Comparison of ENCODE assay signal across 8 mouse cellular contexts in genomic region chr6:116337835-116338501, GRCm38 (mm10). TPM values are rescaled to one million over a fixed set of nuclear protein-coding genes. Genes with fewer than 3 reads are reported as not detected.
DNase-seq lines count a peak whose midpoint lies in the region; ATAC-seq and TF ChIP-seq lines count a peak whose summit lies in the region.

Gene March8 (plus strand): TSS chr6:116338024.

- peak; percentile 66 for DNase-seq in CH12.LX (ENCODE audit: extremely low read depth)
- peak; percentile 71 for DNase-seq in c-Kit-positive CD71-positive TER-119-negative erythroid progenitor cells, embryonic 14.5 days (ENCODE audit: low read depth)
- DNase-seq in forebrain, embryonic 11.5 days (ENCODE audit: low spot score), result peak; percentile 95
- peak; percentile 95 to 98 for DNase-seq in kidney, postnatal 4 days

- no peak for TF ChIP-seq CTCF in CH12.LX (conservative IDR thresholded peaks at IDR 0.05 in 1 of 2, IDR thresholded peaks at IDR 0.05 in 1 of 2; ENCODE audit: low read depth in 2 of 2, low read length in 2 of 2)
- no peak for TF ChIP-seq CTCF in testis, adult 2 months (IDR thresholded peaks at IDR 0.05; ENCODE audit: control insufficient read depth, insufficient read depth, insufficient replicate concordance, low read depth, low read length)

- dilution Hi-C loops in CH12.LX (cut with MboI; ENCODE audit: extremely low pct_ligation_motif_present, extremely low pct_unique_long_range_greater_than_20kb, low sequenced_read_pairs), result no loop called here

- under 1% methylated on average over 73 of the region's 75 CpGs for WGBS in forebrain, embryonic 11.5 days
- WGBS in heart, embryonic 16.5 days, result under 1% methylated on average over 73 of the region's 75 CpGs
- under 1% methylated on average over 75 of the region's 75 CpGs for WGBS in liver, embryonic 16.5 days (ENCODE audit: insufficient replicate concordance)
- under 1% methylated on average over 75 of the region's 75 CpGs for WGBS in neural tube, embryonic 13.5 days

- no peak within 1 kb of the TSS for H3K27ac ChIP-seq in CH12.LX (ENCODE audit: insufficient read depth, low read depth)
- 0 out of 2 replicates have a peak within 1 kb of the TSS, but pooled peaks have one; percentile 25 for H3K27ac ChIP-seq in forebrain, embryonic 11.5 days (ENCODE audit: low read depth, low read length)
- H3K27ac ChIP-seq in heart, embryonic 16.5 days (ENCODE audit: low read length), result peak within 1 kb of the TSS; percentile 7; the same call in 1 of the 2 replicates
- H3K27ac ChIP-seq in liver, embryonic 16.5 days (ENCODE audit: low read length), result peak within 1 kb of the TSS; percentile 86
- H3K27ac ChIP-seq in neural tube, embryonic 13.5 days (replicated peaks), result peak within 1 kb of the TSS; percentile 76
- H3K27ac ChIP-seq in testis, adult 2 months (ENCODE audit: control insufficient read depth, insufficient read depth, low read depth, low read length), result peak within 1 kb of the TSS; percentile 73

- no peaks in the 10 kb centered on the region for H3K79me2 ChIP-seq in CH12.LX (replicated peaks; ENCODE audit: control insufficient read depth, extremely low read depth, insufficient read depth, poor library complexity, severe bottlenecking)

- no peaks in the 10 kb centered on the region for H3K4me1 ChIP-seq in CH12.LX (ENCODE audit: control insufficient read depth in 1 of 2, insufficient read depth in 2 of 2)
- no peaks in the 10 kb centered on the region for H3K4me1 ChIP-seq in forebrain, embryonic 11.5 days (replicated peaks; ENCODE audit: control insufficient read depth, insufficient read depth, low read length)
- H3K4me1 ChIP-seq in heart, embryonic 16.5 days (ENCODE audit: control insufficient read depth, insufficient read depth, low read length), result peaks cover 5% of the 10 kb centered on the region
- H3K4me1 ChIP-seq in liver, embryonic 16.5 days (ENCODE audit: control insufficient read depth, low read depth, low read length), result peaks cover 28% of the 10 kb centered on the region
- peaks cover 20% of the 10 kb centered on the region for H3K4me1 ChIP-seq in neural tube, embryonic 13.5 days (replicated peaks)
- H3K4me1 ChIP-seq in testis, adult 2 months (ENCODE audit: control insufficient read depth, insufficient read depth, low read length), result no peaks in the 10 kb centered on the region; the same call in 1 of the 2 replicates

- TF ChIP-seq RAD21 in CH12.LX (IDR thresholded peaks at IDR 0.05; ENCODE audit: low read depth, low read length), result no peak

- H3K9me3 ChIP-seq in CH12.LX (replicated peaks; ENCODE audit: low read length), result no peaks in the 10 kb centered on the region
- no peaks in the 10 kb centered on the region for H3K9me3 ChIP-seq in forebrain, embryonic 11.5 days (ENCODE audit: control insufficient read depth, low read length)
- H3K9me3 ChIP-seq in heart, embryonic 16.5 days (replicated peaks; ENCODE audit: control insufficient read depth, low read length), result no peaks in the 10 kb centered on the region
- H3K9me3 ChIP-seq in liver, embryonic 16.5 days (replicated peaks; ENCODE audit: control insufficient read depth, low read length), result no peaks in the 10 kb centered on the region
- H3K9me3 ChIP-seq in neural tube, embryonic 13.5 days, result 0 out of 2 replicates have a peak, but pooled peaks cover 3% of the 10 kb centered on the region

- peak; percentile 97 for ATAC-seq in forebrain, embryonic 11.5 days (replicated peaks; ENCODE audit: low FRiP score)
- ATAC-seq in heart, embryonic 16.5 days (replicated peaks; ENCODE audit: extremely low read depth, insufficient read depth, low FRiP score), result peak; percentile 98
- ATAC-seq in liver, embryonic 16.5 days (ENCODE audit: low read depth), result peak; percentile 94
- peak; percentile 97 for ATAC-seq in neural tube, embryonic 13.5 days (ENCODE audit: low read depth)

- H3K36me3 ChIP-seq in CH12.LX (replicated peaks in 1 of 2; ENCODE audit: control insufficient read depth in 1 of 2, insufficient read depth in 1 of 2, low read length in 1 of 2), result no peaks in the 10 kb centered on the region
- H3K36me3 ChIP-seq in forebrain, embryonic 11.5 days (ENCODE audit: control insufficient read depth, insufficient read depth, low read length), result no peaks in the 10 kb centered on the region
- H3K36me3 ChIP-seq in heart, embryonic 16.5 days (ENCODE audit: control insufficient read depth, insufficient read depth), result no peaks in the 10 kb centered on the region
- peaks cover 3% of the 10 kb centered on the region; the same call in 1 of the 2 replicates for H3K36me3 ChIP-seq in liver, embryonic 16.5 days (ENCODE audit: control insufficient read depth, insufficient read depth)
- peaks cover 8% of the 10 kb centered on the region; the same call in 1 of the 2 replicates for H3K36me3 ChIP-seq in neural tube, embryonic 13.5 days
- H3K36me3 ChIP-seq in testis, adult 2 months (ENCODE audit: control insufficient read depth, insufficient read depth, low read length), result no peaks in the 10 kb centered on the region

- peaks cover 8% of the 10 kb centered on the region for H3K27me3 ChIP-seq in CH12.LX (replicated peaks)
- no peaks in the 10 kb centered on the region for H3K27me3 ChIP-seq in forebrain, embryonic 11.5 days (ENCODE audit: control insufficient read depth, insufficient read depth, low read length)
- H3K27me3 ChIP-seq in heart, embryonic 16.5 days (ENCODE audit: control insufficient read depth, insufficient read depth, low read length), result no peaks in the 10 kb centered on the region
- no peaks in the 10 kb centered on the region; the same call in 1 of the 2 replicates for H3K27me3 ChIP-seq in liver, embryonic 16.5 days (ENCODE audit: control insufficient read depth, insufficient read depth, low read depth, low read length)
- peaks cover 7% of the 10 kb centered on the region; the same call in 1 of the 2 replicates for H3K27me3 ChIP-seq in neural tube, embryonic 13.5 days
- H3K27me3 ChIP-seq in testis, adult 2 months (ENCODE audit: control insufficient read depth, insufficient read depth, low read length), result no peaks in the 10 kb centered on the region

- peak within 1 kb of the TSS; percentile 37 for H3K4me2 ChIP-seq in CH12.LX (ENCODE audit: insufficient read depth, low read depth, poor library complexity, severe bottlenecking)
- H3K4me2 ChIP-seq in forebrain, embryonic 11.5 days (ENCODE audit: low read depth, low read length, severe bottlenecking), result peak within 1 kb of the TSS; percentile 49
- peak within 1 kb of the TSS; percentile 85 for H3K4me2 ChIP-seq in heart, embryonic 16.5 days (ENCODE audit: low read depth, low read length)
- H3K4me2 ChIP-seq in liver, embryonic 16.5 days (ENCODE audit: low read depth, low read length), result peak within 1 kb of the TSS; percentile 80
- H3K4me2 ChIP-seq in neural tube, embryonic 13.5 days, result peak within 1 kb of the TSS; percentile 64

- in situ Hi-C loops in CH12.LX (cut with MboI; ENCODE audit: low pct_ligation_motif_present, low pct_unique_long_range_greater_than_20kb, low sequenced_read_pairs), result no loop called here

- H3K4me3 ChIP-seq in CH12.LX (replicated peaks in 1 of 3; ENCODE audit: low read depth in 2 of 3, low read length in 2 of 3, poor library complexity in 1 of 3), result peak within 1 kb of the TSS; percentile 60 to 91 (median 78)
- peak within 1 kb of the TSS; percentile 87 for H3K4me3 ChIP-seq in forebrain, embryonic 11.5 days (ENCODE audit: low read depth, low read length)
- H3K4me3 ChIP-seq in heart, embryonic 16.5 days (ENCODE audit: low read length), result peak within 1 kb of the TSS; percentile 83
- peak within 1 kb of the TSS; percentile 91 for H3K4me3 ChIP-seq in liver, embryonic 16.5 days (ENCODE audit: low read depth, low read length)
- peak within 1 kb of the TSS; percentile 97 for H3K4me3 ChIP-seq in neural tube, embryonic 13.5 days
- H3K4me3 ChIP-seq in testis, adult 2 months (ENCODE audit: control insufficient read depth, low read depth, low read length), result peak within 1 kb of the TSS; percentile 98

- peak; percentile 57; the same call in 1 of the 2 replicates for TF ChIP-seq POLR2A in CH12.LX (IDR thresholded peaks at IDR 0.05; ENCODE audit: low read depth, low read length)
- TF ChIP-seq POLR2A in testis, adult 2 months (IDR thresholded peaks at IDR 0.05; ENCODE audit: control insufficient read depth, low read depth, low read length), result peak; percentile 74

- no peak for TF ChIP-seq EP300 in CH12.LX (IDR thresholded peaks at IDR 0.05; ENCODE audit: low read length)

- peak within 1 kb of the TSS; percentile 50 for H3K9ac ChIP-seq in CH12.LX (ENCODE audit: insufficient read depth, low read depth)
- H3K9ac ChIP-seq in forebrain, embryonic 11.5 days (ENCODE audit: low read length), result peak within 1 kb of the TSS; percentile 86
- peak within 1 kb of the TSS; percentile 83 for H3K9ac ChIP-seq in heart, embryonic 16.5 days (ENCODE audit: low read length)
- H3K9ac ChIP-seq in liver, embryonic 16.5 days (ENCODE audit: low read depth, low read length), result peak within 1 kb of the TSS; percentile 89
- H3K9ac ChIP-seq in neural tube, embryonic 13.5 days, result peak within 1 kb of the TSS; percentile 88

TF ChIP-seq in CH12.LX, 34 proteins besides CTCF, POLR2A, EP300 and RAD21 (continues in another document):
- TF ChIP-seq SIN3A (IDR thresholded peaks at IDR 0.05; ENCODE audit: low read length) (peak; percentile 97), MXI1 (IDR thresholded peaks at IDR 0.05; ENCODE audit: low read depth, low read length) (peak; percentile 93), CHD1 (IDR thresholded peaks at IDR 0.05; ENCODE audit: low read depth, low read length) (no peak), UBTF (IDR thresholded peaks at IDR 0.05; ENCODE audit: low read depth, low read length) (peak; percentile 75; the same call in 1 of the 2 replicates), PAX5 (IDR thresholded peaks at IDR 0.05; ENCODE audit: low read length) (no peak), ETS1 (conservative IDR thresholded peaks at IDR 0.05; ENCODE audit: low read depth, low read length) (no peak), ELF1 (IDR thresholded peaks at IDR 0.05; ENCODE audit: low read depth, low read length) (peak; percentile 36; the same call in 1 of the 2 replicates), GABPA (IDR thresholded peaks at IDR 0.05; ENCODE audit: insufficient replicate concordance, low read depth, low read length) (no peak), USF1 (IDR thresholded peaks at IDR 0.05; ENCODE audit: low read depth, low read length) (peak; percentile 100), TCF12 (IDR thresholded peaks at IDR 0.05; ENCODE audit: low read depth, low read length) (no peak; the same call in 1 of the 2 replicates), NRF1 (IDR thresholded peaks at IDR 0.05; ENCODE audit: low read depth, low read length) (peak; percentile 62)

RNA-seq across cellular contexts. Expression of gene March8, which starts in this region (rescaled TPM):
- total RNA-seq in CH12.LX (2012; rRNA removed), result 7.8 and 8.0 TPM in 2 replicates
- 4.9 and 6.6 TPM in 2 replicates for total RNA-seq in CH12.LX (2014; rRNA removed)
- 4.3 and 4.9 TPM in 2 replicates for polyA plus RNA-seq in CH12.LX (2012; ENCODE audit: insufficient read length, low read depth)
- 33.4 and 35.8 TPM in 2 replicates for polyA plus RNA-seq in forebrain, embryonic 11.5 days (2014; fragmentation: Nextera tagmentation; extraction: Ambion mirVana)
- polyA plus RNA-seq in heart, embryonic 16.5 days (2015; fragmentation: Nextera tagmentation; extraction: Ambion mirVana), result 25.2 and 26.5 TPM in 2 replicates
- polyA plus RNA-seq in liver, embryonic 16.5 days (2015; fragmentation: Nextera tagmentation; extraction: Ambion mirVana), result 91.7 TPM in 2 replicates
- 58.1 and 58.7 TPM in 2 replicates for polyA plus RNA-seq in neural tube, embryonic 13.5 days (2015; fragmentation: Nextera tagmentation; extraction: Ambion mirVana)
- polyA plus RNA-seq in testis, adult 2 months (2012; rRNA removed), result 19.2 and 20.0 TPM in 2 replicates
